Mouse (Mus musculus): ENCODE measurements around the gene Nos1. TPM values are rescaled to one million over a fixed set of nuclear protein-coding genes. Genes with fewer than 3 reads are reported as not detected.

The Nos1 gene
- polyA plus RNA-seq, 1 experiment from 2014 or later, result 0.82 TPM

DNA sequence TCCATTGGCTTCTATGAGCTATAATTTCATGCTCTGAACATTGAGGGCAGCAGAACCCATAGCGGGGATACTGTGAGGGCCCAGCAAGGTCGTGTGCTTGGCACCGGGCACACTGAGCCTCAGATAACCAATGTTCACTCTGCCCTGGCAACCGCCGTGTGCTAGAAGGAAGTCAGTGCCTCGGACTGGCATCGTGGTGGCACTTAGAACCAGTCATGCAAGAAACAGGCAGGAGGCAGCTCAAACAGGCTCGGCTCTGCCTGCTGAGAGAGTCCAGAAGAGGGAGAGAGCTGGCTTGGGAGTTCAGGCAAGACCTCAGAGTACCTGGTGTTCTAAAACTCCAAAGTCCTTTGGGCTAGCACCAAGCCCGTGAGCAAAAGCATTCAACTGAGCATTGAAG, 16.3 kb upstream of the Nos1 start:
- no peaks in the 10 kb centered on the region for H3K4me1 ChIP-seq (replicated peaks; ENCODE audit: insufficient read depth, low read length)
- ATAC-seq (replicated peaks; ENCODE audit: low FRiP score, low read depth) (peak; percentile 86), DNase-seq (ENCODE audit: low spot score) (peak; percentile 44)
- H3K4me3 ChIP-seq (replicated peaks; ENCODE audit: low read depth, low read length), result no peak overlapping the region
- TF ChIP-seq CTCF (IDR thresholded peaks at IDR 0.05; ENCODE audit: low read depth), result peak; percentile 38; the same call in 1 of the 2 replicates
- H3K9ac ChIP-seq (ENCODE audit: low read depth, low read length), result no peak overlapping the region
- H3K36me3 ChIP-seq (ENCODE audit: insufficient read depth, low read length), result no peaks in the 10 kb centered on the region
- no peaks in the 10 kb centered on the region for H3K27me3 ChIP-seq (ENCODE audit: insufficient read depth, low read length)
- WGBS, result 55% methylated on average over 9 of the region's 9 CpGs
- no peaks in the 10 kb centered on the region for H3K9me3 ChIP-seq (replicated peaks; ENCODE audit: low read length)
- no peak overlapping the region for H3K4me2 ChIP-seq (ENCODE audit: low read length)
- H3K27ac ChIP-seq, result 0 out of 2 replicates have a peak overlapping the region, but pooled peaks have one; percentile 1

DNA sequence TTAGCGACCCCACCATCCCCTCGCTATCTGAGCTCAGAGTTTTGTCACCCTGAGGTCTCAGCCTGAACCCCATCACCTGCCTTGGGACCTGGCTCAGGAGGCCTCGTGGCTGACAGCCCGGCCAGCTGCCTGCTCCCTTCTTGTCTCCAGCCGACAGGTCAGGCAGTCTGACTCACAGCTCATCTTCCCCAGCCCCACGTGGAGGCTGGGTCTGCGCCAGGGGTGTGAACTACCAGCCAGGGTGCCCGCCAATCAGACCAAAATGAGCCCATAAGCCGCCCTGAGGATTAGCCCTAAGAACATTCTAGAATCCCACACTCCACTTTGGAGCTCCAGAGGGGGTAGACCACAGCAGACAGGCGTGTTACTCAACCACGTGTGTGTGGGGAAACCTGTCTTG, 1.7 kb upstream of the Nos1 start:
- no peak for ATAC-seq (replicated peaks; ENCODE audit: low FRiP score, low read depth)
- 66% methylated on average over 11 of the region's 11 CpGs for WGBS
- H3K36me3 ChIP-seq (ENCODE audit: insufficient read depth, low read length), result no peaks in the 10 kb centered on the region

DNA sequence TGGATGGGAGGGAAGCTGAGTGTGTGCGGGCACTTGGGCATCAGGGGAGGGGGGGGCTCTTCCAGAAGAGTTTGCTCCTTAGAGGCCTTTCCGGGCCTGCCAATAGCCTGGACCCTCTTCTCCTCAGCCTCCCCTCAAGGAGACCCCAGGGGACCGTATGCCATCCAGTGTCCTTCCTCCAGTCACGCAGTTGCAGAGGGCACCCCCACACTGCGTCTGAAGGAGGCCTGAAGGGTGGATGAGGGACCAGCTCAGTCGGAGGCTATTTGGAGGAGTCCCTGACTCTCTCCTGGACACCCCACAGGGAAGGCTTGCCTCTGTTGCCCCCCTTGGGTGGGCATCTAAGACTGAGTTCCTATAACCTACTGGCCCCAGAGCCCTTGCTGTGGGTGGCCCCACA, 346 bp downstream of the Nos1 start:
- Histone ChIP-seq H3K36me3 (ENCODE audit: insufficient read depth, low read length) (no peaks in the 10 kb centered on the region), H3K4me3 (replicated peaks; ENCODE audit: low read depth, low read length) (no peak overlapping the region), H3K9me3 (replicated peaks; ENCODE audit: low read length) (no peaks in the 10 kb centered on the region), H3K27ac (no peak overlapping the region), H3K4me1 (replicated peaks; ENCODE audit: insufficient read depth, low read length) (0 out of 2 replicates have a peak, but pooled peaks cover 4% of the 10 kb centered on the region), H3K9ac (ENCODE audit: low read depth, low read length) (no peak overlapping the region), H3K4me2 (ENCODE audit: low read length) (no peak overlapping the region), H3K27me3 (ENCODE audit: insufficient read depth, low read length) (no peaks in the 10 kb centered on the region)
- no peak for TF ChIP-seq CTCF (IDR thresholded peaks at IDR 0.05; ENCODE audit: low read depth)
- 58% methylated on average over 5 of the region's 6 CpGs for WGBS
- ATAC-seq (replicated peaks; ENCODE audit: low FRiP score, low read depth) (no peak), DNase-seq (ENCODE audit: low spot score) (no peak)

More for the DNA sequence above, 1.7 kb upstream of the Nos1 start:
- Histone ChIP-seq H3K9ac (ENCODE audit: low read depth, low read length) (no peak overlapping the region), H3K4me1 (replicated peaks; ENCODE audit: insufficient read depth, low read length) (0 out of 2 replicates have a peak, but pooled peaks cover 4% of the 10 kb centered on the region), H3K4me2 (ENCODE audit: low read length) (no peak overlapping the region), H3K27me3 (ENCODE audit: insufficient read depth, low read length) (no peaks in the 10 kb centered on the region), H3K27ac (no peak overlapping the region), H3K9me3 (replicated peaks; ENCODE audit: low read length) (no peaks in the 10 kb centered on the region), H3K4me3 (replicated peaks; ENCODE audit: low read depth, low read length) (no peak overlapping the region)
- TF ChIP-seq CTCF (IDR thresholded peaks at IDR 0.05; ENCODE audit: low read depth), result no peak
- no peak for DNase-seq (ENCODE audit: low spot score)

DNA sequence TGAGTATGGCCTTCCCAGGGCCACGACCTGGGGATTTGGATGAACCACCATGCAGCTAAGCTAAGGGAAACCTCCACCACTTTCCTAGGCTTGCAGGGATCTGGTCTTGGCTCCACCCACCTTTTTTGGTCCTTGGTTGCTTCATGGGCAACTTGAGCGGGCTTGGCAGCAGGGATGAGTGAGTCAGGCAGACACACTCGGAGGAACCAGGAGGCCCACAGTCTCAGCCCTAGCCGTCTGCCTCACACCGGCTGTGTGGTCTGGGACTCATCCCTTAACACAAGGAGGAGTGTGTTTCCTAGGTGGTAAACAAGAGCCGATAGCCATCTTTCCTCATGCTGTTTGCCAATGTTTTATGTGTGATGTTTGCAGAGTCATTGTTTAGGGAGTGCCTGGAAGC, 9.2 kb downstream of the Nos1 start:
- no peak overlapping the region for H3K9ac ChIP-seq (ENCODE audit: low read depth, low read length)
- H3K4me1 ChIP-seq (replicated peaks; ENCODE audit: insufficient read depth, low read length), result peaks cover 5% of the 10 kb centered on the region; the same call in 1 of the 2 replicates
- TF ChIP-seq CTCF (IDR thresholded peaks at IDR 0.05; ENCODE audit: low read depth), result no peak
- no peaks in the 10 kb centered on the region for H3K9me3 ChIP-seq (replicated peaks; ENCODE audit: low read length)
- no peak overlapping the region for H3K4me3 ChIP-seq (replicated peaks; ENCODE audit: low read depth, low read length)
- no peak overlapping the region for H3K27ac ChIP-seq
- DNase-seq (ENCODE audit: low spot score), result peak; percentile 19
- 39% methylated on average over 6 of the region's 6 CpGs for WGBS
- H3K36me3 ChIP-seq (ENCODE audit: insufficient read depth, low read length), result no peaks in the 10 kb centered on the region
- no peak for ATAC-seq (replicated peaks; ENCODE audit: low FRiP score, low read depth)
- H3K4me2 ChIP-seq (ENCODE audit: low read length), result no peak overlapping the region
- H3K27me3 ChIP-seq (ENCODE audit: insufficient read depth, low read length), result no peaks in the 10 kb centered on the region

- Histone ChIP-seq H3K27ac (no peak overlapping the region), H3K4me1 (replicated peaks; ENCODE audit: insufficient read depth, low read length) (peaks cover 5% of the 10 kb centered on the region; the same call in 1 of the 2 replicates)
Measured at GRCm38 (mm10) chr5:117791875-117792274, 11.0 kb downstream of the Nos1 start.

DNA sequence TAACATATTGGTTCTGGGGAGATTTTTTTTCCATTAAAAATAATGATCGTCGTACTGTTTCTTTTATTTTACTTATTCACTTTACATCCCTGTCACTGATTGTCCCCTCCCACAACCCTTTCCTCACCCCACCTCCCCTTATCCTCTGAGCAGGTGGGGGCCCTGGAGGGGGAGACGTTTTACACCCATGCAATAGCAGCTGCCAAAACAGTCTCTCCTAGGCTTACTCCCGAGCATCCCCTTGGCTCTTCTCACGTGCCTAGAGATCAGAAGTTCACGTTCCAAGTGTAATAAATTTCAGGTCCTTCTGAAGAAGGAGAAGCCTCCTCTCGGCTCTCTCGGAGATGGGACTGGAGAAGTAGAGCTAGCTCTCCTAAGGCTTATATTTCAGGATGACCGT, 20.0 kb downstream of the Nos1 start:
- Histone ChIP-seq H3K4me2 (ENCODE audit: low read length) (no peak overlapping the region), H3K9ac (ENCODE audit: low read depth, low read length) (no peak overlapping the region), H3K27me3 (ENCODE audit: insufficient read depth, low read length) (no peaks in the 10 kb centered on the region), H3K36me3 (ENCODE audit: insufficient read depth, low read length) (no peaks in the 10 kb centered on the region), H3K27ac (no peak overlapping the region), H3K4me1 (replicated peaks; ENCODE audit: insufficient read depth, low read length) (no peaks in the 10 kb centered on the region), H3K9me3 (replicated peaks; ENCODE audit: low read length) (no peaks in the 10 kb centered on the region), H3K4me3 (replicated peaks; ENCODE audit: low read depth, low read length) (no peak overlapping the region)
- no peak for TF ChIP-seq CTCF (IDR thresholded peaks at IDR 0.05; ENCODE audit: low read depth)
- no peak for ATAC-seq (replicated peaks; ENCODE audit: low FRiP score, low read depth)
- WGBS, result 21% methylated on average over 9 of the region's 9 CpGs
- DNase-seq (ENCODE audit: low spot score), result peak; percentile 61

More at GRCm38 (mm10) chr5:117791875-117792274, 11.0 kb downstream of the Nos1 start:
- Histone ChIP-seq H3K4me2 (ENCODE audit: low read length) (no peak overlapping the region), H3K36me3 (ENCODE audit: insufficient read depth, low read length) (no peaks in the 10 kb centered on the region), H3K9me3 (replicated peaks; ENCODE audit: low read length) (no peaks in the 10 kb centered on the region), H3K4me3 (replicated peaks; ENCODE audit: low read depth, low read length) (no peak overlapping the region), H3K27me3 (ENCODE audit: insufficient read depth, low read length) (no peaks in the 10 kb centered on the region), H3K9ac (ENCODE audit: low read depth, low read length) (no peak overlapping the region)
- ATAC-seq (replicated peaks; ENCODE audit: low FRiP score, low read depth) (no peak), DNase-seq (ENCODE audit: low spot score) (no peak)
- no peak for TF ChIP-seq CTCF (IDR thresholded peaks at IDR 0.05; ENCODE audit: low read depth)
- 78% methylated on average over 14 of the region's 14 CpGs for WGBS

DNA sequence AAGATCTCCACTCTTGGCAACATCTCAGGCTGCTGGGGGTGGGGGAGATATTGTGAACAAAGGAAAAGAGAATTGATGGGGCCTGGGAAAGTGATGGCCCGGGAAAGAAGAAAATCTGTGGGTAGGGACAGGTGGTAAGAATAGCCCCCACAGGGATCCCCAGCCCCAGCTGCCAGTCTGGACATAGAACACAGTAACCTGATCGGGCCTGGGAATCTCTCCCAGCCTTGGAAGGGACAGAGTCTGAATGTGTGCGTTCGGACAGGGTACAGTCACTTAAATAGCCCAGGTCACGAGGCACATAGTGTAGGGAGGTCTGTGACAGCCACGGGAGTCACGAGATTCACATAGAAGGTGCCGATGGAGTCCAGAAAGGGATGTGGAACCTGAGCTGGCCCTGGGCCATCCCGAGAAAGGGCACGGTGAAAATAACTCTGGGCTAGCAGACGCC, 21.3 kb downstream of the Nos1 start:
- 54% methylated on average over 11 of the region's 11 CpGs for WGBS
- ATAC-seq (replicated peaks; ENCODE audit: low FRiP score, low read depth), result no peak

More for the DNA sequence above, 21.3 kb downstream of the Nos1 start:
- no peaks in the 10 kb centered on the region for H3K9me3 ChIP-seq (replicated peaks; ENCODE audit: low read length)
- H3K4me3 ChIP-seq (replicated peaks; ENCODE audit: low read depth, low read length), result no peak overlapping the region
- no peaks in the 10 kb centered on the region for H3K36me3 ChIP-seq (ENCODE audit: insufficient read depth, low read length)
- no peak overlapping the region for H3K4me2 ChIP-seq (ENCODE audit: low read length)
- H3K27me3 ChIP-seq (ENCODE audit: insufficient read depth, low read length), result no peaks in the 10 kb centered on the region
- no peaks in the 10 kb centered on the region for H3K4me1 ChIP-seq (replicated peaks; ENCODE audit: insufficient read depth, low read length)
- H3K27ac ChIP-seq, result no peak overlapping the region
- no peak overlapping the region for H3K9ac ChIP-seq (ENCODE audit: low read depth, low read length)
- TF ChIP-seq CTCF (IDR thresholded peaks at IDR 0.05; ENCODE audit: low read depth), result no peak
- DNase-seq (ENCODE audit: low spot score), result peak; percentile 9

All from kidney, postnatal 0 days (tissue).